Mouse (Mus musculus) lung, postnatal 0 days (tissue): ENCODE measurements around the gene Grm8. TPM values are rescaled to one million over a fixed set of nuclear protein-coding genes. Genes with fewer than 3 reads are reported as not detected.

Experiments
- ATAC-seq: fragments of 200-750 bp; cut with Nextera tagmentation; 2 replicates; pipeline ENCODE4 v1.8.0; 2017; ENCODE audit warnings: moderate library complexity
- DNase-seq: peaks from one replicate; pipeline ENCODE4 v3.0.0-alpha.2; 2016; ENCODE audit warnings: low spot score
- H3K27ac ChIP-seq: fragments of 300-500 bp; sonication (generic); 2 replicates; pipeline ENCODE4 v1.5.1; 2014; ENCODE audit warnings: antibody characterized with exemption, mild to moderate bottlenecking, low read length, mixed read lengths
- H3K27me3 ChIP-seq: fragments of 300-500 bp; sonication (generic); replicated peaks from 2 replicates; pipeline ENCODE4 v1.6.1; 2014; ENCODE audit warnings: low read length, mixed read lengths; ENCODE audit not compliant: insufficient read depth
- H3K36me3 ChIP-seq: fragments of 300-500 bp; sonication (generic); 2 replicates; pipeline ENCODE4 v1.6.1; 2014; ENCODE audit warnings: low read length, mixed read lengths; ENCODE audit not compliant: insufficient read depth
- H3K4me1 ChIP-seq: fragments of 300-500 bp; sonication (generic); 2 replicates; pipeline ENCODE4 v1.6.1; 2014; ENCODE audit warnings: antibody characterized with exemption, low read depth, low read length, mixed read lengths; ENCODE audit not compliant: insufficient read depth
- H3K4me2 ChIP-seq: fragments of 300-500 bp; sonication (generic); replicated peaks from 2 replicates; pipeline ENCODE4 v1.6.1; 2014; ENCODE audit warnings: low read depth, mild to moderate bottlenecking, low read length, moderate library complexity, mixed read lengths
- H3K4me3 ChIP-seq: fragments of 300-500 bp; sonication (generic); 2 replicates; pipeline ENCODE4 v1.5.1; 2014; ENCODE audit warnings: low read depth, low read length
- H3K9ac ChIP-seq: fragments of 300-500 bp; sonication (generic); replicated peaks from 2 replicates; pipeline ENCODE4 v1.6.1; 2014; ENCODE audit warnings: low read depth, mild to moderate bottlenecking
- H3K9me3 ChIP-seq: fragments of 300-500 bp; sonication (generic); 2 replicates; pipeline ENCODE4 v1.6.1; 2016; ENCODE audit warnings: low read length, mixed read lengths
- CTCF ChIP-seq: IDR thresholded peaks from 2 replicates; pipeline ENCODE4 v1.5.1; 2016; ENCODE audit warnings: antibody characterized with exemption, mild to moderate bottlenecking
- EP300 ChIP-seq: IDR thresholded peaks from 2 replicates; pipeline ENCODE4 v1.6.1; 2016; ENCODE audit warnings: antibody characterized with exemption, mild to moderate bottlenecking, control low read depth
- WGBS: fragments of 180-500 bp; shearing (Covaris S2); extraction: QIAGEN DNeasy Blood & Tissue Kit; methylation state at CpG from one replicate; pipeline ENCODE4 v1.1.7; 2014; 5-methylcytosine and 5-hydroxymethylcytosine counted together
- microRNA counts: library from miRNA; unstranded; fragments of <30 nt; microRNA quantifications from one replicate; lab custom pipeline; 2015
- microRNA-seq: library from miRNA; unstranded; fragments of <30 nt; microRNA quantifications from one replicate; pipeline ENCODE4, GENCODE M21; 2016
- polyA plus RNA-seq: library from polyadenylated mRNA; unstranded; fragments of >200 nt; fragmentation: Nextera tagmentation; extraction: Ambion mirVana; gene quantifications from 2 replicates; pipeline ENCODE4 v1.2.1, GENCODE M21; 2015

The Grm8 gene
- polyA plus RNA-seq, 1 experiment from 2014 or later: not detected

GRCm38 (mm10) chr6:27310401-27310800, 824.6 kb downstream of the Grm8 start:
- TF ChIP-seq EP300 (no peak), CTCF (no peak)
- Histone ChIP-seq H3K9ac (no peak overlapping the region), H3K27me3 (no peaks in the 10 kb centered on the region), H3K27ac (no peak overlapping the region), H3K36me3 (no peaks in the 10 kb centered on the region), H3K4me2 (no peak overlapping the region), H3K4me1 (no peaks in the 10 kb centered on the region), H3K9me3 (no peaks in the 10 kb centered on the region), H3K4me3 (no peak overlapping the region)
- DNase-seq (no peak), ATAC-seq (no peak)

- H3K4me1 ChIP-seq: no peaks in the 10 kb centered on the region
- H3K9ac ChIP-seq: no peak overlapping the region
- H3K4me2 ChIP-seq: no peak overlapping the region
- no peak for ATAC-seq
- H3K4me3 ChIP-seq: no peak overlapping the region
- no peaks in the 10 kb centered on the region for H3K36me3 ChIP-seq
- H3K9me3 ChIP-seq: no peaks in the 10 kb centered on the region
- no peak overlapping the region for H3K27ac ChIP-seq
- no peak for DNase-seq
- no peaks in the 10 kb centered on the region for H3K27me3 ChIP-seq
- TF ChIP-seq EP300: no peak
- no peak for TF ChIP-seq CTCF
- 61% methylated on average over 2 of the region's 2 CpGs for WGBS
Measured at GRCm38 (mm10) chr6:27305351-27305750, 829.6 kb downstream of the Grm8 start.

- H3K9me3 ChIP-seq: no peaks in the 10 kb centered on the region
- no peak overlapping the region for H3K4me3 ChIP-seq
- TF ChIP-seq CTCF (no peak), EP300 (no peak)
- H3K9ac ChIP-seq: no peak overlapping the region
- DNase-seq: no peak
- no peak overlapping the region for H3K27ac ChIP-seq
- H3K4me2 ChIP-seq: no peak overlapping the region
- no peak for ATAC-seq
- no peaks in the 10 kb centered on the region for H3K27me3 ChIP-seq
- no peaks in the 10 kb centered on the region for H3K4me1 ChIP-seq
- no peaks in the 10 kb centered on the region for H3K36me3 ChIP-seq
Measured at GRCm38 (mm10) chr6:27264972-27265371, 870.0 kb downstream of the Grm8 start.

DNA sequence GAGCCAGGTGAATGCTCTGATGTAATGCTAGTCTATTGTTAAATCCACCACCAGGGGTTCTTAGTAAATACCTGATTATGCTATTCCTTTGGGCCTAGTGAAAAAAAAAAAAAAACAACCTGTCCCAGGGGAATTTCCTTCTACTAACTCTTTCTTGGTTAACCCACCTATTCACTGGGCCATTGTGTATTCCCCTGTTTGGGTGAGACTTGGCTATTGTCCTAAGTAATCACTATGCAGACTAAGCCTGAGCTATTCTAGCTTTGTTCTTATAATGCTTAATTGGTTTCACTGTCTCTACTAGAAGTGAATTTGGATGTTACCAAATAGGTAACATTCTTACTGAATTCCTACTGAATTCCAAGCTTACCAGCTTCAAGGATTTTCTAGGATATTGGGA, 872.4 kb downstream of the Grm8 start:
- no peak overlapping the region for H3K9ac ChIP-seq
- no peak for TF ChIP-seq CTCF
- no peaks in the 10 kb centered on the region for H3K27me3 ChIP-seq
- H3K27ac ChIP-seq: no peak overlapping the region
- DNase-seq: no peak
- H3K36me3 ChIP-seq: no peaks in the 10 kb centered on the region
- no peak overlapping the region for H3K4me3 ChIP-seq
- no peaks in the 10 kb centered on the region for H3K9me3 ChIP-seq
- no peak for ATAC-seq
- no peaks in the 10 kb centered on the region for H3K4me1 ChIP-seq
- no peak overlapping the region for H3K4me2 ChIP-seq

DNA sequence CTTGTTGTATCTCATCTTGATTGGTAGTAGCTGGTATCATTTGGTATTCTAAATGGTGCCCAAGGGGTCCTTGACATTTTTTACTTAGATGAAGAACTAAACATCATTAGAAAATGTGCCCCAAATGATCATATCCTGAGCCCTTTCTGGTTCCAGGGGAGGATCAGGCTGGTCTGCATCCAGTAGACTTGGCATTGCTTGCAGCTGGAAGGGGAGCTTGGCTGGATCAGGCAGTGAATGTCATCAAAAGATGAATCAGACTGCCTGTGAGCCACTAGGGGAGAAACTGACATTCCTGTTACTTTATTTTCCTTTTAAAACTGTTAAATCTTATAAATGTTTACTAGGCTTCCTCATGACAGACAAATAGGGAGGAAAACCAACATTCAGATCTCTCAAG, 894.6 kb downstream of the Grm8 start:
- Histone ChIP-seq H3K27me3 (no peaks in the 10 kb centered on the region), H3K4me1 (no peaks in the 10 kb centered on the region), H3K27ac (no peak overlapping the region), H3K9me3 (no peaks in the 10 kb centered on the region), H3K4me2 (no peak overlapping the region), H3K9ac (no peak overlapping the region), H3K36me3 (no peaks in the 10 kb centered on the region), H3K4me3 (no peak overlapping the region)
- ATAC-seq (no peak), DNase-seq (no peak)
- TF ChIP-seq EP300: no peak
- TF ChIP-seq CTCF: no peak

- H3K9me3 ChIP-seq: no peaks in the 10 kb centered on the region
- no peaks in the 10 kb centered on the region for H3K36me3 ChIP-seq
- H3K27me3 ChIP-seq: no peaks in the 10 kb centered on the region
- H3K4me3 ChIP-seq: no peak overlapping the region
- TF ChIP-seq CTCF (no peak), EP300 (no peak)
- H3K4me2 ChIP-seq: no peak overlapping the region
- no peak overlapping the region for H3K27ac ChIP-seq
- 48% methylated on average over 2 of the region's 2 CpGs for whole genome bisulfite sequencing
- no peak for ATAC-seq
- no peaks in the 10 kb centered on the region for H3K4me1 ChIP-seq
- H3K9ac ChIP-seq: no peak overlapping the region
- no peak for DNase-seq
Measured at GRCm38 (mm10) chr6:27239968-27240367, 895.0 kb downstream of the Grm8 start.

MicroRNAs within 50 kb of the gene (microRNA counts, 519-probe panel; counts per million panel counts)
- not detected for microRNA mmu-miR-592 (lab: Ali Mortazavi, UCI)

Small RNA genes lying within 50 kb of the gene (microRNA-seq; reads per million reads assigned to microRNA genes)
- not detected for gene Mir592
